Mouse (Mus musculus) liver, embryonic 11.5 days (tissue): ENCODE measurements around the gene Dync1h1. TPM values are rescaled to one million over a fixed set of nuclear protein-coding genes. Genes with fewer than 3 reads are reported as not detected.

Source experiments
- ATAC-seq: fragments of 200-750 bp; cut with Nextera tagmentation; replicated peaks from 2 replicates; pipeline ENCODE4 v1.8.0; 2017; ENCODE audit warnings: moderate number of reproducible peaks, mild to moderate bottlenecking, moderate TSS enrichment, moderate library complexity; ENCODE audit not compliant: low FRiP score
- DNase-seq: peaks from one replicate; pipeline ENCODE4 v3.0.0-alpha.2; 2017; ENCODE audit warnings: low spot score
- H3K27ac ChIP-seq: fragments of 300-500 bp; sonication (generic); 2 replicates; pipeline ENCODE4 v1.5.1; 2014; ENCODE audit warnings: mild to moderate bottlenecking, low read depth, low read length, control low read depth
- H3K27me3 ChIP-seq: fragments of 300-500 bp; sonication (generic); replicated peaks from 2 replicates; pipeline ENCODE4 v1.6.1; 2014; ENCODE audit warnings: low read length, mixed read lengths; ENCODE audit not compliant: control insufficient read depth, insufficient read depth
- H3K36me3 ChIP-seq: fragments of 300-500 bp; sonication (generic); 2 replicates; pipeline ENCODE4 v1.6.1; 2014; ENCODE audit warnings: mild to moderate bottlenecking, low read length, moderate library complexity, mixed read lengths; ENCODE audit not compliant: control insufficient read depth, insufficient read depth
- H3K4me1 ChIP-seq: fragments of 300-500 bp; sonication (generic); replicated peaks from 2 replicates; pipeline ENCODE4 v1.6.1; 2014; ENCODE audit warnings: low read length, mixed read lengths; ENCODE audit not compliant: control insufficient read depth, insufficient read depth
- H3K4me2 ChIP-seq: fragments of 300-500 bp; sonication (generic); 2 replicates; pipeline ENCODE4 v1.6.1; 2014; ENCODE audit warnings: mild to moderate bottlenecking, control low read depth, moderate library complexity
- H3K4me3 ChIP-seq: fragments of 300-500 bp; sonication (generic); 2 replicates; pipeline ENCODE4 v1.5.1; 2014; ENCODE audit warnings: low read depth, low read length, control low read depth
- H3K9ac ChIP-seq: fragments of 300-500 bp; sonication (generic); 2 replicates; pipeline ENCODE4 v1.6.1; 2014; ENCODE audit warnings: low read depth, low read length, control low read depth
- H3K9me3 ChIP-seq: fragments of 300-500 bp; sonication (generic); 2 replicates; pipeline ENCODE4 v1.6.1; 2016; ENCODE audit warnings: low read length, inconsistent platforms, mixed read lengths; ENCODE audit not compliant: control insufficient read depth
- WGBS: fragments of 180-500 bp; shearing (Covaris S2); extraction: QIAGEN DNeasy Blood & Tissue Kit; methylation state at CpG from one replicate; pipeline ENCODE4 v1.1.7; 2014; 5-methylcytosine and 5-hydroxymethylcytosine counted together
- microRNA-seq: library from miRNA; unstranded; fragments of <30 nt; microRNA quantifications from one replicate; pipeline ENCODE4, GENCODE M21; 2017; ENCODE audit warnings: borderline number of aligned reads
- polyA plus RNA-seq: library from polyadenylated mRNA; unstranded; fragments of >200 nt; fragmentation: Nextera tagmentation; extraction: Ambion mirVana; gene quantifications from 2 replicates; pipeline ENCODE4 v1.2.1, GENCODE M21; 2014

Gene Dync1h1
- polyA plus RNA-seq, 1 experiment from 2014 or later: 38.9 TPM

DNA sequence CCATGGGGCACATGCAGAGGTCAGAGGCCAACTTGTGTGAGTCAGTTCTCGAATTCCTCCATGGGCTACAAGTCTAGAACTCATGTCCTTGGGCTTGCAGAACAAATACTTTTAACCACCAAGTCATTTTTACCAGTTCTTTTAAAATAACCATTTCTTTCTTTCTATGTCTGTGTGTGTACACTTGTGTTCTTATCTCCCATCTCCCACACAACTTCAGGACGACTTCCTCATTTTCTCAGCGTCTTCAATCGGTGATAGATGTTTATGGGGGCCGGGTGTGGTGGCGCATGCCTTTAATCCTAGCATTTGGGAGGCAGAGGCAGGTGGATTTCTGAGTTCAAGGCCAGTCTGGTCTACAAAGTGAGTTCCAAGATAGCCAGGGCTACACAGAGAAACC lies 113.0 kb downstream of the Dync1h1 start:
- peaks cover 2% of the 10 kb centered on the region; the same call in 1 of the 2 replicates for H3K27me3 ChIP-seq
- no peak overlapping the region for H3K9ac ChIP-seq
- H3K36me3 ChIP-seq: no peaks in the 10 kb centered on the region
- 61% methylated on average over 6 of the region's 6 CpGs for WGBS
- no peak overlapping the region for H3K27ac ChIP-seq
- DNase-seq (no peak), ATAC-seq (no peak)
- no peaks in the 10 kb centered on the region for H3K4me1 ChIP-seq
- no peak overlapping the region for H3K4me2 ChIP-seq
- no peak overlapping the region for H3K4me3 ChIP-seq
- no peaks in the 10 kb centered on the region for H3K9me3 ChIP-seq

DNA sequence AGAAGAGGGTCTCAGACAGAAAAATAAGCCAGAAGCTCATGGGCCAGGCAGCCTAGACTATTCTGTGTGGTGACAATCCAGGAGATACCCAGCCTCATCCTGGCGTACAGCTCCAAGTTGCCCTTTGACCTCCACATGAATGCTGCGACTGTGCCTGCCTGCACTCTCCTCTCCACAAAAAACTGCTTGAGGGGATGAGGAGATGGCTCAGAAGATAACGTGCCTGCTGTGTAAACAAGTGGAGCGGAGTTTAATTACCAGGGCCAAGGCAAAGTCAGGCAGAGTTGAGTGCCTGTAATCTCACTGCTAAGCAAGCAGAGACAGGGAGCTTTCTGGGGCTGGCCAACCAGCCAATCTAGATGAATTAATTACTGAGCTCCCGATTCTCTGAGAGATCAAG lies 114.8 kb downstream of the Dync1h1 start:
- peaks cover 3% of the 10 kb centered on the region for H3K27me3 ChIP-seq
- no peak overlapping the region for H3K9ac ChIP-seq
- H3K4me1 ChIP-seq: no peaks in the 10 kb centered on the region
- H3K27ac ChIP-seq: no peak overlapping the region
- no peak overlapping the region for H3K4me2 ChIP-seq
- H3K36me3 ChIP-seq: no peaks in the 10 kb centered on the region
- DNase-seq (no peak), ATAC-seq (no peak)
- H3K9me3 ChIP-seq: no peaks in the 10 kb centered on the region
- H3K4me3 ChIP-seq: no peak overlapping the region
- WGBS: 30% methylated on average over 5 of the region's 5 CpGs

Small RNAs within 50 kb of the gene (microRNA-seq; reads per million reads assigned to microRNA genes)
- gene Gm27299: not detected

Other genes with a start within 250 kb of the Dync1h1 start
- gene Ppp2r5c, start 154.3 kb upstream of the Dync1h1 start, polyA plus RNA-seq: 138 and 151 TPM in 2 replicates
- gene 1700001K19Rik, start 81.2 kb downstream of the Dync1h1 start, polyA plus RNA-seq: not detected in 2 replicates
- 1,759 and 1,828 TPM in 2 replicates for gene Hsp90aa1, start 101.3 kb downstream of the Dync1h1 start, polyA plus RNA-seq
- 17.7 and 18.2 TPM in 2 replicates for gene Wdr20, start 136.5 kb downstream of the Dync1h1 start, polyA plus RNA-seq
- gene Mok, start 239.5 kb downstream of the Dync1h1 start, polyA plus RNA-seq: 1.3 and 2.1 TPM in 2 replicates
- 3.3 and 3.8 TPM in 2 replicates for gene Zfp839, start 248.8 kb downstream of the Dync1h1 start, polyA plus RNA-seq